7 mouse cellular contexts compared by ENCODE assay signal in genomic region chr17:46772404-46773277, GRCm38 (mm10). TPM values are rescaled to one million over a fixed set of nuclear protein-coding genes. Genes with fewer than 3 reads are reported as not detected.
DNase-seq lines count a peak whose midpoint lies in the region; ATAC-seq and TF ChIP-seq lines count a peak whose summit lies in the region.

Gene 2310039H08Rik (plus strand): TSS chr17:46772635.

- peak; percentile 83 for ATAC-seq in embryonic facial prominence, embryonic 12.5 days (ENCODE audit: insufficient number of reproducible peaks, insufficient read depth, low FRiP score, low TSS enrichment)
- peak; percentile 88 for ATAC-seq in limb, embryonic 12.5 days (ENCODE audit: insufficient number of reproducible peaks, insufficient read depth, low FRiP score, low TSS enrichment, low read depth)
- peak; percentile 93 for ATAC-seq in midbrain, embryonic 15.5 days (replicated peaks)

- H3K4me3 ChIP-seq in embryonic facial prominence, embryonic 12.5 days: peak within 1 kb of the TSS; percentile 68
- H3K4me3 ChIP-seq in kidney, adult 2 months (ENCODE audit: insufficient read depth, low read depth, low read length): peak within 1 kb of the TSS; percentile 89
- peak within 1 kb of the TSS; percentile 87 for H3K4me3 ChIP-seq in limb, embryonic 12.5 days (replicated peaks)
- H3K4me3 ChIP-seq in midbrain, embryonic 15.5 days: peak within 1 kb of the TSS; percentile 86
- H3K4me3 ChIP-seq in spleen, adult 2 months (ENCODE audit: extremely low read depth, insufficient read depth, insufficient read length): peak within 1 kb of the TSS; percentile 91

- H3K36me3 ChIP-seq in embryonic facial prominence, embryonic 12.5 days: peaks cover 36% of the 10 kb centered on the region
- peaks cover 1% of the 10 kb centered on the region; the same call in 1 of the 2 replicates for H3K36me3 ChIP-seq in kidney, adult 2 months (ENCODE audit: control insufficient read depth, insufficient read depth, low read length)
- H3K36me3 ChIP-seq in limb, embryonic 12.5 days: peaks cover 37% of the 10 kb centered on the region
- H3K36me3 ChIP-seq in midbrain, embryonic 15.5 days (replicated peaks): peaks cover 31% of the 10 kb centered on the region
- H3K36me3 ChIP-seq in spleen, adult 2 months (ENCODE audit: control insufficient read depth, insufficient read depth, low read length): peaks cover 15% of the 10 kb centered on the region

- peaks cover 14% of the 10 kb centered on the region; the same call in 1 of the 2 replicates for H3K4me1 ChIP-seq in embryonic facial prominence, embryonic 12.5 days
- peaks cover 7% of the 10 kb centered on the region; the same call in 1 of the 2 replicates for H3K4me1 ChIP-seq in kidney, adult 2 months (ENCODE audit: control insufficient read depth, insufficient read depth, low read length)
- H3K4me1 ChIP-seq in limb, embryonic 12.5 days (replicated peaks): peaks cover 24% of the 10 kb centered on the region
- peaks cover 23% of the 10 kb centered on the region for H3K4me1 ChIP-seq in midbrain, embryonic 15.5 days
- no peaks in the 10 kb centered on the region for H3K4me1 ChIP-seq in spleen, adult 2 months (ENCODE audit: control insufficient read depth, insufficient read depth, insufficient read length)

- peak; percentile 72 for TF ChIP-seq POLR2A in kidney, adult 2 months (IDR thresholded peaks at IDR 0.05; ENCODE audit: low read depth, low read length)
- TF ChIP-seq POLR2A in spleen, adult 2 months (IDR thresholded peaks at IDR 0.05; ENCODE audit: low read depth, low read length): peak; percentile 79

- peak within 1 kb of the TSS; percentile 74 for H3K4me2 ChIP-seq in embryonic facial prominence, embryonic 12.5 days (replicated peaks)
- peak within 1 kb of the TSS; percentile 78 for H3K4me2 ChIP-seq in limb, embryonic 12.5 days
- H3K4me2 ChIP-seq in midbrain, embryonic 15.5 days: peak within 1 kb of the TSS; percentile 97

- no peak for TF ChIP-seq CTCF in kidney, adult 2 months (conservative IDR thresholded peaks at IDR 0.05; ENCODE audit: insufficient read depth, insufficient read length, low read depth, low read length)
- no peak for TF ChIP-seq CTCF in spleen, adult 2 months (IDR thresholded peaks at IDR 0.05; ENCODE audit: extremely low read depth, insufficient read depth, insufficient read length, insufficient replicate concordance)

- under 1% methylated on average over 50 of the region's 50 CpGs for WGBS in embryonic facial prominence, embryonic 12.5 days
- under 1% methylated on average over 48 of the region's 50 CpGs for WGBS in kidney, adult 2 months
- WGBS in limb, embryonic 12.5 days: under 1% methylated on average over 50 of the region's 50 CpGs
- under 1% methylated on average over 50 of the region's 50 CpGs for WGBS in midbrain, embryonic 15.5 days
- WGBS in spleen, adult 2 months: under 1% methylated on average over 50 of the region's 50 CpGs

- H3K27ac ChIP-seq in embryonic facial prominence, embryonic 12.5 days: peak within 1 kb of the TSS; percentile 79
- H3K27ac ChIP-seq in kidney, adult 2 months (ENCODE audit: insufficient read depth, low read depth, low read length): peak within 1 kb of the TSS; percentile 75
- H3K27ac ChIP-seq in limb, embryonic 12.5 days: peak within 1 kb of the TSS; percentile 82
- H3K27ac ChIP-seq in midbrain, embryonic 15.5 days: peak within 1 kb of the TSS; percentile 84
- H3K27ac ChIP-seq in spleen, adult 2 months (ENCODE audit: insufficient read depth, low read length): peak within 1 kb of the TSS; percentile 73

- H3K9ac ChIP-seq in embryonic facial prominence, embryonic 12.5 days: peak within 1 kb of the TSS; percentile 69
- H3K9ac ChIP-seq in limb, embryonic 12.5 days (replicated peaks): peak within 1 kb of the TSS; percentile 77
- peak within 1 kb of the TSS; percentile 83 for H3K9ac ChIP-seq in midbrain, embryonic 15.5 days

- DNase-seq in adrenal gland, postnatal 14 days: peak; percentile 92
- peak; percentile 91 for DNase-seq in heart, adult 18-20 months
- DNase-seq in kidney, adult 2 months: peak; percentile 91
- peak; percentile 69 to 74 for DNase-seq in spleen, adult 2 months (ENCODE audit: low read depth in 1 of 2, low spot score in 2 of 2)

- H3K9me3 ChIP-seq in embryonic facial prominence, embryonic 12.5 days: no peaks in the 10 kb centered on the region
- H3K9me3 ChIP-seq in limb, embryonic 12.5 days: no peaks in the 10 kb centered on the region
- H3K9me3 ChIP-seq in midbrain, embryonic 15.5 days: no peaks in the 10 kb centered on the region

- no peaks in the 10 kb centered on the region for H3K27me3 ChIP-seq in embryonic facial prominence, embryonic 12.5 days
- no peaks in the 10 kb centered on the region for H3K27me3 ChIP-seq in kidney, adult 2 months (replicated peaks; ENCODE audit: control insufficient read depth, insufficient read depth, low read length)
- no peaks in the 10 kb centered on the region for H3K27me3 ChIP-seq in limb, embryonic 12.5 days
- no peaks in the 10 kb centered on the region for H3K27me3 ChIP-seq in midbrain, embryonic 15.5 days (replicated peaks)
- no peaks in the 10 kb centered on the region for H3K27me3 ChIP-seq in spleen, adult 2 months (ENCODE audit: control insufficient read depth, insufficient read depth, low read length)

RNA-seq across cellular contexts. Expression of gene 2310039H08Rik, which starts in this region (rescaled TPM):
- 62.9 and 66.5 TPM in 2 replicates for total RNA-seq in adrenal gland, postnatal 14 days (2021)
- 54.8 and 59.5 TPM in 2 replicates for polyA plus RNA-seq in embryonic facial prominence, embryonic 12.5 days (2016; fragmentation: Nextera tagmentation; extraction: Ambion mirVana)
- 10 to 100 TPM; 24.4 to 29.4 TPM for total RNA-seq in heart, adult 18-20 months (2021)
- 131 and 174 TPM in 2 replicates for polyA plus RNA-seq in kidney, adult 2 months (2012; rRNA removed)
- polyA plus RNA-seq in limb, embryonic 12.5 days (2016; fragmentation: Nextera tagmentation; extraction: Ambion mirVana): 49.8 and 52.6 TPM in 2 replicates
- 51.3 and 54.9 TPM in 2 replicates for polyA plus RNA-seq in midbrain, embryonic 15.5 days (2015; fragmentation: Nextera tagmentation; extraction: Ambion mirVana)
- polyA plus RNA-seq in spleen, adult 2 months (2012; rRNA removed): 37.3 and 73.8 TPM in 2 replicates

Comparison
In these comparisons a context has a peak if more than half of its experiments do, and no peak if none do; other contexts are left out.
1. Peak in every context shown above with its lines: DNase-seq, ATAC-seq, H3K4me3 ChIP-seq and H3K27ac ChIP-seq.